Mouse (Mus musculus): ENCODE measurements around the gene Olfr1220. TPM values are rescaled to one million over a fixed set of nuclear protein-coding genes. Genes with fewer than 3 reads are reported as not detected.

The Olfr1220 gene
- total and polyA plus RNA-seq, 3 experiments: not detected

- Histone ChIP-seq H3K79me2 (replicated peaks; ENCODE audit: control insufficient read depth, extremely low read depth, insufficient read depth, poor library complexity, severe bottlenecking) (no peaks in the 10 kb centered on the region), H3K9me3 (replicated peaks; ENCODE audit: low read length) (peaks cover 7% of the 10 kb centered on the region), H3K4me2 (ENCODE audit: insufficient read depth, low read depth, poor library complexity, severe bottlenecking) (no peak within 1 kb of the TSS), H3K27ac (ENCODE audit: insufficient read depth, low read depth) (no peak within 1 kb of the TSS), H3K27me3 (replicated peaks) (no peaks in the 10 kb centered on the region), H3K4me1 (ENCODE audit: control insufficient read depth in 1 of 2, insufficient read depth in 2 of 2) (no peaks in the 10 kb centered on the region), H3K9ac (ENCODE audit: insufficient read depth, low read depth) (no peak within 1 kb of the TSS), H3K4me3 (replicated peaks in 1 of 3; ENCODE audit: low read depth in 2 of 3, low read length in 2 of 3, poor library complexity in 1 of 3) (no peak within 1 kb of the TSS), H3K36me3 (replicated peaks in 1 of 2; ENCODE audit: control insufficient read depth in 1 of 2, insufficient read depth in 1 of 2, low read length in 1 of 2) (no peaks in the 10 kb centered on the region)
- in situ Hi-C loops (cut with MboI; ENCODE audit: low pct_ligation_motif_present, low pct_unique_long_range_greater_than_20kb, low sequenced_read_pairs): no loop called here
- no peak for DNase-seq (ENCODE audit: extremely low read depth)
- TF ChIP-seq CTCF (conservative IDR thresholded peaks at IDR 0.05 in 1 of 2, IDR thresholded peaks at IDR 0.05 in 1 of 2; ENCODE audit: low read depth in 2 of 2, low read length in 2 of 2) (no peak), PAX5 (IDR thresholded peaks at IDR 0.05; ENCODE audit: low read length) (no peak), NRF1 (IDR thresholded peaks at IDR 0.05; ENCODE audit: low read depth, low read length) (no peak), ZMIZ1 (IDR thresholded peaks at IDR 0.05; ENCODE audit: low read depth, low read length) (no peak), ZC3H11A (IDR thresholded peaks at IDR 0.05; ENCODE audit: low read depth, low read length) (no peak), HCFC1 (IDR thresholded peaks at IDR 0.05; ENCODE audit: low read depth, low read length) (no peak), MYC (IDR thresholded peaks at IDR 0.05; ENCODE audit: low read depth, low read length) (no peak), RCOR1 (conservative IDR thresholded peaks at IDR 0.05; ENCODE audit: low read depth, low read length) (no peak), MXI1 (IDR thresholded peaks at IDR 0.05; ENCODE audit: low read depth, low read length) (no peak), MAZ (IDR thresholded peaks at IDR 0.05; ENCODE audit: low read depth, low read length) (no peak), POLR2A (IDR thresholded peaks at IDR 0.05; ENCODE audit: low read depth, low read length) (no peak), ETS1 (conservative IDR thresholded peaks at IDR 0.05; ENCODE audit: low read depth, low read length) (no peak)
- dilution Hi-C loops (cut with MboI; ENCODE audit: extremely low pct_ligation_motif_present, extremely low pct_unique_long_range_greater_than_20kb, low sequenced_read_pairs): no loop called here
These were observed 10.5 kb upstream of the Olfr1220 start, which contains the start of gene Olfr1221 for GRCm38 (mm10) chr2:89117183-89117582. TSS of gene Olfr1221 (minus strand) at chr2:89117283.

GRCm38 (mm10) chr2:89105651-89106050 lies 984 bp downstream of the Olfr1220 start:
- no peaks in the 10 kb centered on the region for H3K27me3 ChIP-seq (replicated peaks)
- H3K27ac ChIP-seq (ENCODE audit: insufficient read depth, low read depth): no peak overlapping the region
- no peak overlapping the region for H3K9ac ChIP-seq (ENCODE audit: insufficient read depth, low read depth)
- dilution Hi-C loops (cut with MboI; ENCODE audit: extremely low pct_ligation_motif_present, extremely low pct_unique_long_range_greater_than_20kb, low sequenced_read_pairs) (no loop called here), in situ Hi-C loops (cut with MboI; ENCODE audit: low pct_ligation_motif_present, low pct_unique_long_range_greater_than_20kb, low sequenced_read_pairs) (no loop called here)
- H3K79me2 ChIP-seq (replicated peaks; ENCODE audit: control insufficient read depth, extremely low read depth, insufficient read depth, poor library complexity, severe bottlenecking): no peaks in the 10 kb centered on the region
- H3K36me3 ChIP-seq (replicated peaks in 1 of 2; ENCODE audit: control insufficient read depth in 1 of 2, insufficient read depth in 1 of 2, low read length in 1 of 2): no peaks in the 10 kb centered on the region
- peaks cover 13% of the 10 kb centered on the region for H3K9me3 ChIP-seq (replicated peaks; ENCODE audit: low read length)
- no peak overlapping the region for H3K4me2 ChIP-seq (ENCODE audit: insufficient read depth, low read depth, poor library complexity, severe bottlenecking)
- no peak for DNase-seq (ENCODE audit: extremely low read depth)
- TF ChIP-seq PAX5 (IDR thresholded peaks at IDR 0.05; ENCODE audit: low read length): no peak
- TF ChIP-seq ZNF384 (IDR thresholded peaks at IDR 0.05; ENCODE audit: low read depth, low read length): no peak
- no peak for TF ChIP-seq RAD21 (IDR thresholded peaks at IDR 0.05; ENCODE audit: low read depth, low read length)
- TF ChIP-seq GABPA (IDR thresholded peaks at IDR 0.05; ENCODE audit: insufficient replicate concordance, low read depth, low read length): no peak
- no peak for TF ChIP-seq MXI1 (IDR thresholded peaks at IDR 0.05; ENCODE audit: low read depth, low read length)
- TF ChIP-seq ZKSCAN1 (IDR thresholded peaks at IDR 0.05; ENCODE audit: borderline replicate concordance, low read depth, low read length): no peak
- TF ChIP-seq ZMIZ1 (IDR thresholded peaks at IDR 0.05; ENCODE audit: low read depth, low read length): no peak
- no peak for TF ChIP-seq EP300 (IDR thresholded peaks at IDR 0.05; ENCODE audit: low read length)
- no peak for TF ChIP-seq USF2 (conservative IDR thresholded peaks at IDR 0.05; ENCODE audit: low read depth, low read length)
- no peak for TF ChIP-seq ZC3H11A (IDR thresholded peaks at IDR 0.05; ENCODE audit: low read depth, low read length)
- no peak for TF ChIP-seq UBTF (IDR thresholded peaks at IDR 0.05; ENCODE audit: low read depth, low read length)
- TF ChIP-seq SMC3 (IDR thresholded peaks at IDR 0.05; ENCODE audit: low read depth, low read length): no peak
- TF ChIP-seq HCFC1 (IDR thresholded peaks at IDR 0.05; ENCODE audit: low read depth, low read length): no peak
- TF ChIP-seq BHLHE40 (IDR thresholded peaks at IDR 0.05; ENCODE audit: low read depth, low read length): no peak
- TF ChIP-seq E2F4 (IDR thresholded peaks at IDR 0.05; ENCODE audit: insufficient replicate concordance, low read depth, low read length): no peak
- no peak for TF ChIP-seq SIN3A (IDR thresholded peaks at IDR 0.05; ENCODE audit: low read length)
- H3K4me1 ChIP-seq (ENCODE audit: control insufficient read depth in 1 of 2, insufficient read depth in 2 of 2): no peaks in the 10 kb centered on the region
- H3K4me3 ChIP-seq (replicated peaks in 1 of 3; ENCODE audit: low read depth in 2 of 3, low read length in 2 of 3, poor library complexity in 1 of 3): no peak overlapping the region
